Mouse (Mus musculus) hematopoietic stem cell, adult 5-6 weeks (primary cell): Measurements from ENCODE around the gene Cps1. TPM values are rescaled to one million over a fixed set of nuclear protein-coding genes. Genes with fewer than 3 reads are reported as not detected.

Source experiments
- ATAC-seq, 2 experiments: fragments of 125-278 bp in 1 of 2; replicated peaks in 1 of 2; 2 replicates each; pipeline ENCODE4 v1.8.0; 2016 to 2017; ENCODE audit warnings: inconsistent platforms in 2 of 2, mild to moderate bottlenecking in 2 of 2, moderate number of reproducible peaks in 2 of 2, low read depth in 1 of 2, moderate TSS enrichment in 1 of 2; ENCODE audit not compliant: low FRiP score in 2 of 2, poor library complexity in 2 of 2, severe bottlenecking in 2 of 2, insufficient read depth in 1 of 2, low TSS enrichment in 1 of 2
- total RNA-seq: library from RNA; stranded (forward); fragments of 172-1452, 232-1000 nt; gene quantifications from 2 replicates; pipeline ENCODE4 v1.2.3, GENCODE M21; 2017

The Cps1 gene
- total RNA-seq, 1 experiment from 2014 or later, result not detected

DNA sequence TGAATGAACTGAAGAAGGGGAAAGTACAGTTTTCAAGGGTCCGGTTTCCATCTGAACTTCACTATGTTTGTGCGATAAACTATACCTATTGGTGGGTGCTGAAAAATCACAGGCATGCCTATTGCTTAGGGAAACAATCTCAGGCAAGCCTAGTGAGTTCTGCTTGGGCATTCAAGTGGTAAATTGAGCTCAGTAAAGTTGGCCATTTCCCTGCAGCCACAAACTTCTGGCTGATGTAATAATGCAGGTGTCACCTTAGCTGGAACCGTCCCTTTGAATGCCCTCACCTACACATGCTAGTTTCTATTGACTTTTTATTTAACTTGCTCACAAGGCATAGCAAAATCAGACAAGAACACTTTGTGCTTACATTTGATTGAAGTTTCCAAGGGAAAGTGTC lies 61.3 kb downstream of the Cps1 start:
- ATAC-seq, result no peak

DNA sequence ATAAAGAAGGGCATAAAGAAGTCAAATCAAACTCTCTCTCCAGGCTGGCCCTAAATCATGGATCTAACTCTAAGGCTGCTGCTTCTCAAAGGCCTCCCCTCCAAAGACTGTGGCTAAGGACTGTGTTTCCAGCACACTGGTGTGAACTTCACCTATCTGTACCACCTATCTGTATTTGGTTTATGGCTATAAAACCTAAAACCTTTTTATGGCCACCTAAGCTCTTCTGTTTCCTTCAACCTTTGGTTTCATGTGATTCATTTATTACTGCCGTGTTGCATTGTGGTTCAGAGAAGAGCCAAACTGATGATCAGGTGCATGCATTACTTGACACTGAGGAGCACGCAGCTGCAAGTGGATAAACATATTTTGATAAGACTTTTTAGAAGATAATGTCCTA lies 74.5 kb downstream of the Cps1 start:
- no peak for ATAC-seq

DNA sequence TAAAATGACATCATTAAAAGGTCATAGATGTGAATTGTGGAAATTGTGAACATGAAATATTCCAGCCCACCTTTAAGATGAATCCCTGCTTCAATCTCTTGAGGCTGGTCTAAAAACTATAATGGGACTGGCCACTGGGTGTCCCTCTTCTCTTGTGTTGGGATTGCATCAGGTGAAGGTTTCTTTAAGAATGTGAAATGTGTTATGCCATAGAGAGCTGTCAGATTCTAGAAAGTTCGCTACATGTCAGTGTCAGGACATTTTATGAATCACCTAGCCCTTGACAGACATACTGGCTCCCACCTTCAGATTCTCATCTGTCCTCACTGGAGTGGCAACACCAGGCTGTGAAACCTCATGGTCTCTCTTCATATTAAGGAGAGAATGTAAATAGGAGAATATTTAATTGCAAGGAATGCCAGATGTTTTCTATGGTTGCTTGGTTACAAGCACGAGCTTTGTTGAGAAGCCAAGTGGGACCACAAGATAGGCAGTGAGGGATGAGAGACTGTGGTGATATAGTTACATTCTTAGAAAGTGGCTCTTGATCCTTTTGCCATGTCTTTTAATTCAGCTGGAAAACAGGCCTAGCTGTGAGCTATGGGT lies 95.6 kb downstream of the Cps1 start:
- no peak for ATAC-seq

DNA sequence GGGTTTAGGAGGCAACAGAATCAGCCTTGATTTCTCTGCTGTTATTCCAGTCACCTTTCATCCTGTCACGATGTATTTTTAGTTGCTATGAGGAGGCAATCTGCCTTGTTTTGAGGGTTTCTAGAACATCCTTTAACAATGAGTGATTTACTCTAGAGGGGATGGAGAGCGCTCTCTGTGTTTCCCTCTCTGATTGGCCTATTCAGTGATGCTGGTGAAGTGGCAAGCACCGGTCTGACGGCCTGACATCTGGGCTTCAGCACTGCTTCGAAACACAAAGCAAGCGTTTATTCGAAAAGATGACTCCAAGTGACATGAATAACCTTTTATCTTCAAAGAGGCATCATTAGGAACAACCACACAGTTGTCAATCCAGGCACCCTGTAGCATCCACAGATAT lies 100.8 kb downstream of the Cps1 start:
- ATAC-seq, result no peak

DNA sequence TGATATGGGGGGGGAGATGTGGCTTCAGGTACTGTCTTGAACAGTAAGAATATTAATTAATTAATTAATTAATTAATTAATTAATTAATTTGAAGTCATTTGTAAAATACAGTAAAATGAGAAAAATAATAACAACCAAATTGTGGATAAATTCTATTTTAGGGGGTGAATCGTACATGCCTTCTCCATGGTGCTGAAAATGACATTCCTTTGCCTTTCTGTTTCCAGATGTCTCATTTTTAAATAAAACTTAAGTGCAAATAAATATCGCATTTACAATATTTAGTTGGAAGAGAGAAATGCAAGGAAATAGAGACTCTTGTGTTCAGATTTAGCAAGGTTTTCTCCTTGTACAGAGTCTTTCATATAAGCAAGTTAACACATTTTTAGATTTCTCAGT lies 112.0 kb downstream of the Cps1 start:
- no peak for ATAC-seq

DNA sequence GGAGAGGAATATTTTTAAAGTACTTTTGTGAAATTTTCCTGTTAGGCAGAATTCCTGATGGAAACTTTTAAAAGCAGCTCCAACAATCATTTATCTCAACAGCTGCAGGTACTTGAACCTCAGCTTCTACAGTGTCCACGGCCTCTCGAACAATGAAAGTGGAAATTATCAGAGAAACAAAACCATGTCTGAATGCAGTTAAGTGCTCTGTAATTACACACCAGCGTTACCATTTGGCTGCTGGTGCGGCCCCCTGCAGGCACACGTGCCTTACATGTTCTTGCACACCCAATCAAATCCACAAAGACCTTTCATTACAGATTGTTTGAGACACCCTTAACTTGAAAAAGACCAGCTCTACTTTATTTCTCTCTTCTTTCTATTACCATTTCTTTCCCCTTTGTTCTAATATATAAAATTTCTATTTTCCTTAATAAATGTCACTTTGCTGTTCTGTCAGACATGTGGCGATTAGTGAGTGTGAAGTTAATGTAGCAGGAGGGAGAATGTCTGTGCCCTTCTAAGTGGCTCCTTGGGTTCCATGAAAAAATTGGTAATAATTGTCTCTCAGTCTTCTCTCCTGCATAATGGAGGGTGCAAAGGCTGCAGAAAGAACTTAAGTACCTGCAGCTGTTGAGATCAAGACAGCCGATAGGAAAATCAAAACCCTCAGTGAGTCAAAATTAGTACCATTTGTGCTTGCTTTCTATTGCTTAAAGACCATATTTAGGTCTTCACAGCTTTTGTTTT lies 112.8 kb downstream of the Cps1 start:
- ATAC-seq, result no peak

DNA sequence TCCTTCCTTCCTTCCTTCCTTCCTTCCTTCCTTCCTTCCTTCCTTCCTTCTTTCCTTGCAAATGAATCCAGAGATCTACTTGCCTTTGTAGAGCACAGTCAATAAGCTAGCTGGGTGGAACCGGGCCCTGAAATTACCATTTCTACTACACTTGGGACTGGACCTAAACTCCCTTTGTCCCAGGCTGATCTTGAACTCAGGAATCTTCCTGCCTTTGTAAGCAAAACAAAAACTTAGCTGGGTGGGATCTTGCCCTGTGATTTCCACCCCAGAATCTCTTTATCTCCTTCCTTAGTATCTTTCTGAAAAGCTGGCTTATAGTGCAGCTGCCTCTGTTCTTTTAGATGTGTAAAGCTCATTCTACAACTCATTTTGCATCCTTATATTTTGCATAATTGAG lies 115.6 kb downstream of the Cps1 start:
- ATAC-seq, result no peak

DNA sequence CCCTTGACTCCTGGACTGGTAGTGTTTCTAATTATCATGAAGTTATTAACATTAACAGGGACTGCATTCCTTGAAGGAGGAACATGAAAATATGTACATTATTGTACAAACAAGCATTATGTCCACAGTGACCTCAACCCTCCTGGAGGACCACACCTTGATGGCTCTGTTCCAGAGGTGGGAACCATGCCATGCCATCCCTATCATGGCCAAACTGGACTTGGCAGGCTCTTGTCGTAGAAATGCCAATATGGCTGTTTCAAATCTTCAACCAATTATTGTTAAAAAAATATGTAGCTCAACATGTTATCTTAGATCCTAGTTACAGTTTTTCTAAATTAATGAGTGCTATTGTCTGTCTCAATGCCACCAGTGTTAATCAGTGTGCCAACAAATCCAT lies 116.1 kb downstream of the Cps1 start:
- no peak for ATAC-seq

DNA sequence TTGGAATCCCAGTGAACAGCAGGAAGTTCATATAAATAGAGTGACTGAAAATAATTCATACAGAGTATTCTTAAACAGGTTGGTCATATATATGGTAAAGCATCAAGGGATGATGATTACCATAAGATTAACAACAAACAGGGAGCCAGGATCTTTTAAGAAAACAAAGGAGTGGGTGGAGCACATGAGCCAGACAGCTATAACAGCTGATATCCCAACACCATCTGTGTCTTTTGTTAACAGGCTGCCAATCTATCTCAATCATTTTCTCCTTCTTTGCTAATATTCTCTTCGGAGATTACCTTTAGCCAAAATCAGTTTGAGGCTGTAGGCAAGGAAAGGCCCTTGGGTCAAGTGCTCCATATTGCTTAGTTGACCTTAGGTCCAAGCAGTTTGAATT lies 142.4 kb downstream of the Cps1 start:
- no peak for ATAC-seq

DNA sequence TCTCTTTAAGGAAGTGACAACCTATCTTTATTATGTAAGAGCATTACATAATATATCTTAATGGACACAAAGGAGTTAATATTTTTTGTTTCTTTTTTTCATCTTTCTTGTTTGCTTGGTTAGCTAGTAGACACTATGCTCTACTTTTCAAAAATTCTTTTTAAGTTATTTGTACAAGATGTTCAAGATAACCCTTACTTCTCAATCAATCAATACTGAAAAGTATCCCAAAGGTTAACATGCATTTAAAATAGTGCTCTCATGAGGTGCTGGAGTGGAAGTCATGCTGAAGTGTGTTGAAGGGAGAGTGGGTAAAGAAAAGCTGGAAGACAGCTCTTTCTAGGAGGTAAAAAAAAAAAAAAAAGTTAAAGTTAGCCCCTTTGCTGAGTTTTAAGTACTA lies 145.1 kb downstream of the Cps1 start:
- ATAC-seq, result no peak

DNA sequence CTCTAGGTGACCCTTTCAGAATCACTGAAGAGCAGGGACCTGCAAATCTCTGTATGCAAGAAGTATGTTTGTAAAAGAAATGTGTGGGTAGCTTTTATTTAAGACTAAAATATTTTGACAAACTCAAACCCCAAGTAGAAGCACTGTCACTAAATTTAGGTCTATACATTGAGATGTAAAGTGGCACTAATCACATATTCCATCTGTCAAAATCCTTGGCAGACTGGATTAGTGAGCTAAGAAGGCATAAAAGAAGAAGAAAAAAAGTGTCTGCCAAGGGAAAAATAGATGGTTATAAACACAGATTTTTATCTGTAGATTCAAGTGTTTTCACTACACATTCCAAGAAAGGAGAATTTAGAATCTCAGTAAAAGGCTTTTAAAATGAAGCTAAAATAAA lies 145.6 kb downstream of the Cps1 start:
- ATAC-seq, result no peak

DNA sequence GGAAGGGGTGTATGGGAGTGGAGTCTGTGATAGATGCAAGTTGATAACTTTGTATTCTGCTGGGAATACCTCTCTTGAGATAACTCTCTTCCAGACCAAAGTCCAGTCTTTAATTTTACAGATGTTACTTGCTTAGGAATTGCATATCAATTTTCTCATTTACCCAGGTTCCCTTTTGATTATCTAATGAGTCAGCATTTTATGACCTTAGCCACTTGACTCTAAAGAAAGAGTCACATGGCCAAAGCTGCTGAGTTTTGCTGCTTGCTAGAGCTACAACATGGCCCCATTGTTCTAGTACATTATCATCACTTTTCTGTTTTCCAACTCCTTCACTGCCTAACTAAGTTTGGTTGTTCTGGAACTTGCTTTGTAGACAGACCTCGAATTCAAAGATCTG lies 153.4 kb downstream of the Cps1 start:
- no peak for ATAC-seq

Other genes with a start within 250 kb of the Cps1 start
- gene Myl1, start 177.6 kb upstream of the Cps1 start, total RNA-seq, result not detected in 2 replicates
- 56.5 and 63.8 TPM in 2 replicates for gene Lancl1, start 84.2 kb upstream of the Cps1 start, total RNA-seq